15 mouse cellular contexts compared by ENCODE assay signal in genomic region chr11:119339179-119339578, GRCm38 (mm10). TPM values are rescaled to one million over a fixed set of nuclear protein-coding genes. Genes with fewer than 3 reads are reported as not detected.
A peak's percentile ranks its signal among the peaks of the same experiment; 100 is the strongest.
DNase-seq lines count a peak whose midpoint lies in the region; ATAC-seq and TF ChIP-seq lines count a peak whose summit lies in the region.
"Had no signal": no experiment of that assay in that cellular context is flagged by ENCODE, and none has a peak within 500 bp of the region (broad histone marks: within the 10 kb centered on the region; RNA-seq: fewer than 3 reads in every experiment).

No protein-coding gene starts in this region.

- H3K9ac ChIP-seq in heart, embryonic 13.5 days: peak overlapping the region; percentile 40
- no peak overlapping the region; the same call in 1 of the 2 replicates for H3K9ac ChIP-seq in lung, embryonic 14.5 days
- H3K9ac ChIP-seq in limb, embryonic 13.5 days: peak overlapping the region; percentile 19
- H3K9ac ChIP-seq: forebrain, embryonic 13.5 days had no signal

- no peaks in the 10 kb centered on the region for H3K9me3 ChIP-seq in heart, embryonic 13.5 days
- no peaks in the 10 kb centered on the region for H3K9me3 ChIP-seq in lung, embryonic 14.5 days (ENCODE audit: low read depth, low read length)
- H3K9me3 ChIP-seq in limb, embryonic 13.5 days: no peaks in the 10 kb centered on the region
- H3K9me3 ChIP-seq: forebrain, embryonic 13.5 days had no signal

- H3K4me2 ChIP-seq in heart, embryonic 13.5 days: no peak overlapping the region
- no peak overlapping the region for H3K4me2 ChIP-seq in lung, embryonic 14.5 days
- H3K4me2 ChIP-seq in limb, embryonic 13.5 days (replicated peaks): no peak overlapping the region
- H3K4me2 ChIP-seq: forebrain, embryonic 13.5 days; liver, embryonic 11.5 days had no signal

- intact Hi-C loops in heart, postnatal 25 days (cut with DNase I): loop anchor here (5.0 kb wide), 1 partner anchor 103 kb away; no protein-coding TSS in a partner anchor

- peaks cover 23% of the 10 kb centered on the region for H3K4me1 ChIP-seq in heart, embryonic 13.5 days
- H3K4me1 ChIP-seq in lung, embryonic 14.5 days (ENCODE audit: insufficient read depth): no peaks in the 10 kb centered on the region
- no peaks in the 10 kb centered on the region for H3K4me1 ChIP-seq in limb, embryonic 13.5 days
- H3K4me1 ChIP-seq: forebrain, embryonic 13.5 days had no signal

- TF ChIP-seq CTCF in lung, embryonic 14.5 days (IDR thresholded peaks at IDR 0.05; ENCODE audit: low read depth): no peak

- no peaks in the 10 kb centered on the region for H3K36me3 ChIP-seq in heart, embryonic 13.5 days
- H3K36me3 ChIP-seq in lung, embryonic 14.5 days (ENCODE audit: insufficient read depth): no peaks in the 10 kb centered on the region
- H3K36me3 ChIP-seq in limb, embryonic 13.5 days: no peaks in the 10 kb centered on the region

- peak overlapping the region; percentile 39 for H3K27ac ChIP-seq in heart, embryonic 13.5 days (replicated peaks)
- no peak overlapping the region for H3K27ac ChIP-seq in lung, embryonic 14.5 days (ENCODE audit: low read depth)
- H3K27ac ChIP-seq in limb, embryonic 13.5 days: no peak overlapping the region
- H3K27ac ChIP-seq: forebrain, embryonic 13.5 days; hindbrain, postnatal 0 days had no signal

- WGBS in heart, embryonic 13.5 days: 40% methylated on average over 5 of the region's 5 CpGs
- WGBS in lung, embryonic 14.5 days: 45% methylated on average over 5 of the region's 5 CpGs
- 51% methylated on average over 5 of the region's 5 CpGs for WGBS in limb, embryonic 13.5 days

- DNase-seq in heart, postnatal 25 days (ENCODE audit: low spot score): no peak
- DNase-seq in lung, embryonic 14.5 days: no peak
- no peak for DNase-seq in lung, postnatal 25 days (ENCODE audit: low spot score)
- DNase-seq in NIH3T3 (ENCODE audit: low read depth): peak; percentile 42
- no peak for DNase-seq in Muller cell, postnatal 12 days (ENCODE audit: inconsistent ontology term)
- DNase-seq: gastrocnemius, postnatal 25 days had no signal

- H3K27me3 ChIP-seq in heart, embryonic 13.5 days (replicated peaks): no peaks in the 10 kb centered on the region; the same call in 1 of the 2 replicates
- H3K27me3 ChIP-seq in lung, embryonic 14.5 days (ENCODE audit: insufficient read depth, low read length): no peaks in the 10 kb centered on the region
- H3K27me3 ChIP-seq in limb, embryonic 13.5 days: no peaks in the 10 kb centered on the region
- H3K27me3 ChIP-seq: forebrain, embryonic 13.5 days had no signal

- no peak overlapping the region for H3K4me3 ChIP-seq in heart, embryonic 13.5 days
- H3K4me3 ChIP-seq in lung, embryonic 14.5 days (ENCODE audit: low read depth, low read length): no peak overlapping the region
- H3K4me3 ChIP-seq in limb, embryonic 13.5 days: no peak overlapping the region
- H3K4me3 ChIP-seq: forebrain, embryonic 13.5 days had no signal

- no peak for ATAC-seq in heart, embryonic 13.5 days (ENCODE audit: extremely low read depth, insufficient number of reproducible peaks, low FRiP score, low TSS enrichment)
- peak; percentile 44; the same call in 1 of the 2 replicates for ATAC-seq in lung, embryonic 14.5 days (ENCODE audit: insufficient read depth)
- ATAC-seq in limb, embryonic 13.5 days (ENCODE audit: low FRiP score, low read depth): no peak
- ATAC-seq: forebrain, embryonic 13.5 days had no signal

RNA-seq across cellular contexts. Expression of gene Sgsh, which starts 16.2 kb away (rescaled TPM):
- 5.7 and 6.9 TPM in 2 replicates for polyA plus RNA-seq in heart, embryonic 13.5 days (2015; fragmentation: Nextera tagmentation; extraction: Ambion mirVana)
- 1 to 10 TPM; 4.8 to 5.1 TPM for total RNA-seq in heart, postnatal 25 days (2021)
- 7.6 and 9.5 TPM in 2 replicates for polyA plus RNA-seq in lung, embryonic 14.5 days (2014; fragmentation: Nextera tagmentation; extraction: Ambion mirVana)
- 7.4 and 8.8 TPM in 2 replicates for polyA plus RNA-seq in limb, embryonic 13.5 days (2015; fragmentation: Nextera tagmentation; extraction: Ambion mirVana)

RNA-seq across cellular contexts. Expression of gene Slc26a11, which starts 16.2 kb away (rescaled TPM):
- 9.3 and 10.4 TPM in 2 replicates for polyA plus RNA-seq in heart, embryonic 13.5 days (2015; fragmentation: Nextera tagmentation; extraction: Ambion mirVana)
- total RNA-seq in heart, postnatal 25 days (2021): 1 to 10 TPM; 2.3 to 2.8 TPM
- polyA plus RNA-seq in lung, embryonic 14.5 days (2014; fragmentation: Nextera tagmentation; extraction: Ambion mirVana): 9.1 and 9.3 TPM in 2 replicates
- polyA plus RNA-seq in limb, embryonic 13.5 days (2015; fragmentation: Nextera tagmentation; extraction: Ambion mirVana): 11.8 and 12.4 TPM in 2 replicates
- total RNA-seq: MEL had no signal

RNA-seq across cellular contexts. Expression of gene Card14, which starts 31.6 kb away (rescaled TPM):
- 0.36 and 0.37 TPM in 2 replicates for polyA plus RNA-seq in heart, embryonic 13.5 days (2015; fragmentation: Nextera tagmentation; extraction: Ambion mirVana)
- under 1 TPM; 0.08 to 0.10 TPM for total RNA-seq in heart, postnatal 25 days (2021)
- polyA plus RNA-seq in lung, embryonic 14.5 days (2014; fragmentation: Nextera tagmentation; extraction: Ambion mirVana): not detected in 2 replicates
- 0.42 and 0.88 TPM in 2 replicates for polyA plus RNA-seq in limb, embryonic 13.5 days (2015; fragmentation: Nextera tagmentation; extraction: Ambion mirVana)
- total RNA-seq: megakaryocyte progenitor cell, adult 5-6 weeks; MEL had no signal
- polyA plus RNA-seq: CD4-positive, CD25-positive, alpha-beta regulatory T cell, adult 4 months; forebrain, embryonic 13.5 days; neural tube, embryonic 11.5 days had no signal

RNA-seq across cellular contexts. Expression of gene Eif4a3, which starts 39.3 kb away (rescaled TPM):
- polyA plus RNA-seq in heart, embryonic 13.5 days (2015; fragmentation: Nextera tagmentation; extraction: Ambion mirVana): 281 and 304 TPM in 2 replicates
- 10 to 100 TPM; 64.8 to 67.6 TPM for total RNA-seq in heart, postnatal 25 days (2021)
- polyA plus RNA-seq in lung, embryonic 14.5 days (2014; fragmentation: Nextera tagmentation; extraction: Ambion mirVana): 419 and 428 TPM in 2 replicates
- polyA plus RNA-seq in limb, embryonic 13.5 days (2015; fragmentation: Nextera tagmentation; extraction: Ambion mirVana): 386 and 387 TPM in 2 replicates

RNA-seq across cellular contexts. Expression of gene Rnf213, which starts 53.7 kb away (rescaled TPM):
- 5.5 and 6.8 TPM in 2 replicates for polyA plus RNA-seq in heart, embryonic 13.5 days (2015; fragmentation: Nextera tagmentation; extraction: Ambion mirVana)
- total RNA-seq in heart, postnatal 25 days (2021): 10 to 100 TPM; 14.6 TPM
- polyA plus RNA-seq in lung, embryonic 14.5 days (2014; fragmentation: Nextera tagmentation; extraction: Ambion mirVana): 12.5 and 12.7 TPM in 2 replicates
- polyA plus RNA-seq in limb, embryonic 13.5 days (2015; fragmentation: Nextera tagmentation; extraction: Ambion mirVana): 3.2 and 3.5 TPM in 2 replicates
